Mouse (Mus musculus): ENCODE data around the gene Ap3d1. TPM values are rescaled to one million over a fixed set of nuclear protein-coding genes. Genes with fewer than 3 reads are reported as not detected.

Gene Ap3d1
- polyA plus RNA-seq, 1 experiment from 2014 or later, result 76.8 TPM

- WGBS, result 41% methylated on average over 16 of the region's 16 CpGs
- 0 out of 2 replicates have a peak overlapping the region, but pooled peaks have one; percentile 0 for H3K4me3 ChIP-seq (replicated peaks)
- peak overlapping the region; percentile 11 for H3K4me2 ChIP-seq
- H3K36me3 ChIP-seq, result peaks cover 41% of the 10 kb centered on the region
- H3K9ac ChIP-seq (replicated peaks), result no peak overlapping the region
- H3K4me1 ChIP-seq (replicated peaks), result peaks cover 30% of the 10 kb centered on the region
- peak overlapping the region; percentile 67 for H3K27ac ChIP-seq
- H3K9me3 ChIP-seq, result no peaks in the 10 kb centered on the region
- no peaks in the 10 kb centered on the region for H3K27me3 ChIP-seq
- no peak for ATAC-seq (ENCODE audit: insufficient number of reproducible peaks, insufficient read depth, low FRiP score, low TSS enrichment, low read depth)
These were observed 77.7 kb downstream of the Ap3d1 start for GRCm38 (mm10) chr10:80664197-80665015.

GRCm38 (mm10) chr10:80663485-80664196, 78.4 kb downstream of the Ap3d1 start:
- WGBS, result 23% methylated on average over 5 of the region's 5 CpGs
- peaks cover 34% of the 10 kb centered on the region for H3K36me3 ChIP-seq
- no peaks in the 10 kb centered on the region for H3K27me3 ChIP-seq
- H3K4me1 ChIP-seq (replicated peaks), result peaks cover 36% of the 10 kb centered on the region
- no peak overlapping the region for H3K4me3 ChIP-seq (replicated peaks)
- H3K9ac ChIP-seq (replicated peaks), result no peak overlapping the region
- no peak for ATAC-seq (ENCODE audit: insufficient number of reproducible peaks, insufficient read depth, low FRiP score, low TSS enrichment, low read depth)
- no peak overlapping the region for H3K4me2 ChIP-seq
- H3K27ac ChIP-seq, result peak overlapping the region; percentile 67; the same call in 1 of the 2 replicates
- no peaks in the 10 kb centered on the region for H3K9me3 ChIP-seq

GRCm38 (mm10) chr10:80661149-80661548, 80.9 kb downstream of the Ap3d1 start:
- no peak overlapping the region for H3K4me2 ChIP-seq
- H3K4me3 ChIP-seq (replicated peaks), result no peak overlapping the region
- 41% methylated on average over 5 of the region's 5 CpGs for WGBS

GRCm38 (mm10) chr10:80659213-80659612, 82.9 kb downstream of the Ap3d1 start:
- Histone ChIP-seq H3K9me3 (no peaks in the 10 kb centered on the region), H3K27me3 (no peaks in the 10 kb centered on the region), H3K9ac (replicated peaks) (no peak overlapping the region), H3K4me2 (0 out of 2 replicates have a peak overlapping the region, but pooled peaks have one; percentile 0), H3K36me3 (no peaks in the 10 kb centered on the region), H3K27ac (0 out of 2 replicates have a peak overlapping the region, but pooled peaks have one; percentile 0), H3K4me3 (replicated peaks) (no peak overlapping the region), H3K4me1 (replicated peaks) (peaks cover 48% of the 10 kb centered on the region)
- ATAC-seq (ENCODE audit: insufficient number of reproducible peaks, insufficient read depth, low FRiP score, low TSS enrichment, low read depth), result no peak
- 19% methylated on average over 10 of the region's 10 CpGs for WGBS

More at GRCm38 (mm10) chr10:80661149-80661548, 80.9 kb downstream of the Ap3d1 start:
- H3K9me3 ChIP-seq, result no peaks in the 10 kb centered on the region
- no peak for ATAC-seq (ENCODE audit: insufficient number of reproducible peaks, insufficient read depth, low FRiP score, low TSS enrichment, low read depth)
- no peaks in the 10 kb centered on the region for H3K27me3 ChIP-seq
- H3K4me1 ChIP-seq (replicated peaks), result peaks cover 50% of the 10 kb centered on the region
- H3K27ac ChIP-seq, result no peak overlapping the region
- no peak overlapping the region for H3K9ac ChIP-seq (replicated peaks)
- peaks cover 9% of the 10 kb centered on the region for H3K36me3 ChIP-seq

- 0 out of 2 replicates have a peak overlapping the region, but pooled peaks have one; percentile 0 for H3K4me2 ChIP-seq
- no peaks in the 10 kb centered on the region for H3K9me3 ChIP-seq
- no peak overlapping the region for H3K9ac ChIP-seq (replicated peaks)
- WGBS, result 49% methylated on average over 4 of the region's 4 CpGs
- H3K27ac ChIP-seq, result 0 out of 2 replicates have a peak overlapping the region, but pooled peaks have one; percentile 0
- no peaks in the 10 kb centered on the region for H3K36me3 ChIP-seq
- no peak for ATAC-seq (ENCODE audit: insufficient number of reproducible peaks, insufficient read depth, low FRiP score, low TSS enrichment, low read depth)
- H3K27me3 ChIP-seq, result no peaks in the 10 kb centered on the region
- peaks cover 46% of the 10 kb centered on the region for H3K4me1 ChIP-seq (replicated peaks)
- H3K4me3 ChIP-seq (replicated peaks), result no peak overlapping the region
These were observed 83.2 kb downstream of the Ap3d1 start for GRCm38 (mm10) chr10:80658841-80659202.

GRCm38 (mm10) chr10:80658194-80658840, 83.7 kb downstream of the Ap3d1 start:
- no peak for ATAC-seq (ENCODE audit: insufficient number of reproducible peaks, insufficient read depth, low FRiP score, low TSS enrichment, low read depth)
- WGBS, result 85% methylated on average over 14 of the region's 14 CpGs
- peaks cover 41% of the 10 kb centered on the region for H3K4me1 ChIP-seq (replicated peaks)
- H3K4me2 ChIP-seq, result no peak overlapping the region
- H3K4me3 ChIP-seq (replicated peaks), result no peak overlapping the region
- 0 out of 2 replicates have a peak, but pooled peaks cover under 1% of the 10 kb centered on the region for H3K36me3 ChIP-seq
- H3K9me3 ChIP-seq, result no peaks in the 10 kb centered on the region
- no peak overlapping the region for H3K9ac ChIP-seq (replicated peaks)
- H3K27me3 ChIP-seq, result no peaks in the 10 kb centered on the region
- 0 out of 2 replicates have a peak overlapping the region, but pooled peaks have one; percentile 7 for H3K27ac ChIP-seq

Other genes with a start within 250 kb of the Ap3d1 start
- not detected in 2 replicates for gene Onecut3, start 247.4 kb downstream of the Ap3d1 start, polyA plus RNA-seq (2016; fragmentation: Nextera tagmentation; extraction: Ambion mirVana)
- 0.29 and 0.50 TPM in 2 replicates for gene Atp8b3, start 203.1 kb downstream of the Ap3d1 start, polyA plus RNA-seq (2016; fragmentation: Nextera tagmentation; extraction: Ambion mirVana)
- gene Rexo1, start 180.7 kb downstream of the Ap3d1 start, polyA plus RNA-seq (2016; fragmentation: Nextera tagmentation; extraction: Ambion mirVana), result 33.4 and 34.1 TPM in 2 replicates
- 12.1 and 12.4 TPM in 2 replicates for gene Klf16, start 164.9 kb downstream of the Ap3d1 start, polyA plus RNA-seq (2016; fragmentation: Nextera tagmentation; extraction: Ambion mirVana)
- gene Abhd17a, start 151.9 kb downstream of the Ap3d1 start, polyA plus RNA-seq (2016; fragmentation: Nextera tagmentation; extraction: Ambion mirVana), result 108 and 110 TPM in 2 replicates
- 62.1 and 66.0 TPM in 2 replicates for gene Scamp4, start 139.4 kb downstream of the Ap3d1 start, polyA plus RNA-seq (2016; fragmentation: Nextera tagmentation; extraction: Ambion mirVana)
- gene Adat3, start 139.4 kb downstream of the Ap3d1 start, polyA plus RNA-seq (2016; fragmentation: Nextera tagmentation; extraction: Ambion mirVana), result 6.1 and 9.9 TPM in 2 replicates
- 4.9 and 6.1 TPM in 2 replicates for gene Gm49322, start 136.2 kb downstream of the Ap3d1 start, polyA plus RNA-seq (2016; fragmentation: Nextera tagmentation; extraction: Ambion mirVana)
- gene Csnk1g2, start 119.4 kb downstream of the Ap3d1 start, polyA plus RNA-seq (2016; fragmentation: Nextera tagmentation; extraction: Ambion mirVana), result 239 and 260 TPM in 2 replicates
- gene Btbd2, start 85.2 kb downstream of the Ap3d1 start, polyA plus RNA-seq (2016; fragmentation: Nextera tagmentation; extraction: Ambion mirVana), result 95.8 and 102 TPM in 2 replicates
- 122 and 124 TPM in 2 replicates for gene Mknk2, start 64.2 kb downstream of the Ap3d1 start, polyA plus RNA-seq (2016; fragmentation: Nextera tagmentation; extraction: Ambion mirVana)
- gene Mob3a, start 40.3 kb downstream of the Ap3d1 start, polyA plus RNA-seq (2016; fragmentation: Nextera tagmentation; extraction: Ambion mirVana), result 51.1 and 51.7 TPM in 2 replicates
- 12.5 and 16.5 TPM in 2 replicates for gene Izumo4, start 40.1 kb downstream of the Ap3d1 start, polyA plus RNA-seq (2016; fragmentation: Nextera tagmentation; extraction: Ambion mirVana)
- gene Dot1l, start 12.9 kb upstream of the Ap3d1 start, polyA plus RNA-seq (2016; fragmentation: Nextera tagmentation; extraction: Ambion mirVana), result 21.8 and 22.8 TPM in 2 replicates
- 63.0 and 72.8 TPM in 2 replicates for gene Sf3a2, start 55.9 kb upstream of the Ap3d1 start, polyA plus RNA-seq (2016; fragmentation: Nextera tagmentation; extraction: Ambion mirVana)
- gene Plekhj1, start 56.4 kb upstream of the Ap3d1 start, polyA plus RNA-seq (2016; fragmentation: Nextera tagmentation; extraction: Ambion mirVana), result 132 and 144 TPM in 2 replicates
- not detected in 2 replicates for gene Amh, start 63.0 kb upstream of the Ap3d1 start, polyA plus RNA-seq (2016; fragmentation: Nextera tagmentation; extraction: Ambion mirVana)
- gene Jsrp1, start 71.2 kb upstream of the Ap3d1 start, polyA plus RNA-seq (2016; fragmentation: Nextera tagmentation; extraction: Ambion mirVana), result 1.6 and 1.7 TPM in 2 replicates
- 1,783 and 1,832 TPM in 2 replicates for gene Oaz1, start 84.4 kb upstream of the Ap3d1 start, polyA plus RNA-seq (2016; fragmentation: Nextera tagmentation; extraction: Ambion mirVana)
- 0.79 and 0.87 TPM in 2 replicates for gene Lingo3, start 101.8 kb upstream of the Ap3d1 start, polyA plus RNA-seq (2016; fragmentation: Nextera tagmentation; extraction: Ambion mirVana)
- 344 and 378 TPM in 2 replicates for gene Lsm7, start 112.9 kb upstream of the Ap3d1 start, polyA plus RNA-seq (2016; fragmentation: Nextera tagmentation; extraction: Ambion mirVana)
- gene Sppl2b, start 113.0 kb upstream of the Ap3d1 start, polyA plus RNA-seq (2016; fragmentation: Nextera tagmentation; extraction: Ambion mirVana), result 43.7 and 50.3 TPM in 2 replicates
- gene Tmprss9, start 129.6 kb upstream of the Ap3d1 start, polyA plus RNA-seq (2016; fragmentation: Nextera tagmentation; extraction: Ambion mirVana), result 0.08 TPM in 1 of 2 replicates, not detected in the other
- gene Timm13, start 158.7 kb upstream of the Ap3d1 start, polyA plus RNA-seq (2016; fragmentation: Nextera tagmentation; extraction: Ambion mirVana), result 318 and 327 TPM in 2 replicates
- 74.8 and 75.2 TPM in 2 replicates for gene Lmnb2, start 176.0 kb upstream of the Ap3d1 start, polyA plus RNA-seq (2016; fragmentation: Nextera tagmentation; extraction: Ambion mirVana)
- 19.4 and 20.6 TPM in 2 replicates for gene Gadd45b, start 187.8 kb upstream of the Ap3d1 start, polyA plus RNA-seq (2016; fragmentation: Nextera tagmentation; extraction: Ambion mirVana)